Mouse (Mus musculus): ENCODE measurements around the gene Mrps18b.
A peak's percentile ranks its signal among the peaks of the same experiment; 100 is the strongest.

The Mrps18b gene

DNA sequence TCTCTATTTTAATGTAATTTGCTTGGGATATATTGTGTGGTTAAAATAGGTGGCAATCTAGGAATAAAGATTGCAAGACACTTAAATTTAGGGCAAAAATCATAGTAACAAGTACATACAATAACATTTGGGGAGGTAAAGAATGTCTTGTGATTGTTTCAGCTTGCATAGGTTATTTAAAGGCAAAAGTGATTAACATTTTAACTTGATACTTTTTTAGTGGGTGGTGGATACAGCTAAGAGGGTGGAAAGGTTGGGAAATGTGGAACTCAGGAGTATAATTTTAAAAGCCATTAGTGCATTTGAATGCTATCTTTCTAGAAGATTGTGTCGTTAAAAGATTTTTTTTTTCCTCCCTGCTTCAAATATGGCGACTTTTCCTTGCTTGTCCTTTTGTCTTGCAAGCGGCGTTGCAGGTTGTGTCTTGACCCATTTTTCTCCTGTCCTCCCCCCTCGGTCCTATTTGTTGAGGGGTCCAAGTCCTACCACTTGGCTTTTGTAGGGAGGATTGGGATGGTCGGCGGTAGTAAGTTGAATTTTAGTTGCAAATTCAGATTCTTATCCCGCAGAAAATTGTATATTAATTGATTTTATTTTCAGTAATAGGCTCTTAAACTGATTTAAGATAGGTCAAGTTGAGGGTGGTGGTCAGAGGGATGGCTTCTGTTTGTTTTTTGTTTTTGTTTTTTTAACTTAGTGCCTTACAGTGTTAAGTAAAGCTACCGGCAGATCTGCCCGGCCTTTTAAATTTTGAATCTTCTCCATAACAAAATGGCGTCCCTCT, 2.3 kb upstream of the Mrps18b start:
- DNase-seq (ENCODE audit: low read depth) = peak; percentile 75

GRCm38 (mm10) chr17:35917463-35918251, 1.5 kb upstream of the Mrps18b start:
- DNase-seq (ENCODE audit: low read depth) = peak; percentile 63

DNA sequence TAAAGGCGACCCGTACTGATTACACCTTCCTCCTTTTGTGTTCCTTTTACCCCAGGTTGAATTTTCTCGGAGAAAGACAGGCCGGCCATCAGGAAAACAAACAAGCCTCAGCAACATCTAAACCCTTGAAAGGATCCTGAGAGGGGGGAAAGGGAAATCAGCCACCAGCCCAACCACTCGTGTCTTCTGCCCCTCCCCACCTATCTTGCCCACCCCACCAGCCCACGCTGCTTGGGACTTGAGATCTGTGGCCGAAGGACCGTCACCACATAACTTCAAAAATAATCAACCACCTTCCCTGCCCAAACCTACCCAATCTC, 914 bp upstream of the Mrps18b start:
- no peak for DNase-seq (ENCODE audit: low read depth)

DNA sequence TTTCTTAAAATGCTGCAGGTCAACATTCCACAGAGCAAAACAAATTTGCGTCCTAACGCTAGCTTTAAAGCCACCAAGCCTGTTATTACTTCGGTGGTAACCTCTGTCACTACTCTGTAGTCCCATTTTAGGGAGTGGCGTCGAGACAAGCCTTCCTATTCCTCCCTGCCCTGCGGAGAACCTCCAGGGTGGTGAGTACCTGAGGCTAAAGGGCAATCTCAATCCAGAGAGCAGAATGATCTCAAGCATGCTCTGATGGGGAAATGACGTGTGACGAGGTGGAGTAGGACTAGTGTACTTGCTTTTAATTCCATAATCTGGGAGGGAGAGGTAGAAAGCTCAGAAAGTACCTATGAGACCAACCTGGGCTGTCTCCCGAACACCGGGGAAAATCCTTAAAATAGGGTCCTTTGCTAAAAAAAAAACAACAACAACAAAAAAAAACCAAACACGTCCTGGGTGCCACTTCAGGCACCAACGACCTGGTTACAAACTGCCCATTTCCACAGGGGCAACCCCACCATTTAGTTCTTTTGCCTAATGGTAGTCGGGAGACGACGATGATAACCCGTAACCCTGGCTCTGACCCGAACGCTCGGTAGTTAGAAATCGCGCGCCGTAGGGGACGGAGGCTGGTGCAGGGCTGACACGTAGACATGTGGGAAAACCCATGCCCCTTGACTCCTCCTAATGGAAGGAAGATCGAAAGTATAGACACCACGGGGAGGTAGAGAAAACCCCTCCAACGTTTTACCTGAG, 472 bp downstream of the Mrps18b start:
- peak; percentile 19 for DNase-seq (ENCODE audit: low read depth)

DNA sequence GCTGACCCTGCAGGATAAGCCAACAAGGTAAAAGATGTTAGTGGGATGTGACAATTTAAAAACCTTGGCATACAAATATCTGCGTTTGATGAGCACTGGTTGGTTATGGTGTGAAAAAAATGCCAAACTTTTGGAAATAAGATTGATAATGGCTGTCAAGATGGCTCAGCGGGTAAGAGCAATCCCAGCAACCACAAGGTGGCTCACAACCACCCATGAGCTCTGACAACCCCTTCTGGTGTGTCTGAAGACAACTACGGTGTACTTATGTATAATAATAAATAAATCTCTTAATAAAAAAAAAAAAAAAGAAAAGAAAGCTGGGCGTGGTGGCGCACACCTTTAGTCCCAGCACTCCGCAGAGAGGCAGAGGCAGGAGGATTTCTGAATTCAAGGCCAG, 1.2 kb downstream of the Mrps18b start:
- peak; percentile 37 for DNase-seq (ENCODE audit: low read depth)

DNA sequence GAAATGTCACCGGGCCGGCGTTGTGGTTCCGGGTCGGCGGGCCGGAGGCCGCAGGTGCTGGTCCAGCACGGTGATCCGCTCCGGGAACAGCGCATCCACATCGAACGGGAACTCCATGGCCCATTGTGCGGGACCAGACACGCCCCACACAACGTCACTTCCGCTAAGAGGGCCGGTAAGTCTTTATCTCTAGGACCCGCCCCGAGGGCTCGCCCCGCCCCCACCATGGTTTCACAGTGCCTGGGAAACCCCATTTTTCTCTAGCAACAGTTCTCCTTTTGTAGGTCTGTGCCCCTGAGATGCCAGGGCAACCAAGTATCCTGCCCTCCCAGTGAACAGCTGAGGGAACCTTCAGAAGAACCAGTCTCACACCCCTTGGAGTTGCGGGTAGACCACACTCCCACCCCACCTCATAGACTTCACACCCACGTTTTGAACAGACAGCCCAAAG, 6.2 kb downstream of the Mrps18b start, which contains the start of gene Atat1:
Gene Atat1, minus strand, starts transcription at position 157 of the 451 bp plus-strand sequence.
- peak; percentile 98 for DNase-seq (ENCODE audit: low read depth)

DNA sequence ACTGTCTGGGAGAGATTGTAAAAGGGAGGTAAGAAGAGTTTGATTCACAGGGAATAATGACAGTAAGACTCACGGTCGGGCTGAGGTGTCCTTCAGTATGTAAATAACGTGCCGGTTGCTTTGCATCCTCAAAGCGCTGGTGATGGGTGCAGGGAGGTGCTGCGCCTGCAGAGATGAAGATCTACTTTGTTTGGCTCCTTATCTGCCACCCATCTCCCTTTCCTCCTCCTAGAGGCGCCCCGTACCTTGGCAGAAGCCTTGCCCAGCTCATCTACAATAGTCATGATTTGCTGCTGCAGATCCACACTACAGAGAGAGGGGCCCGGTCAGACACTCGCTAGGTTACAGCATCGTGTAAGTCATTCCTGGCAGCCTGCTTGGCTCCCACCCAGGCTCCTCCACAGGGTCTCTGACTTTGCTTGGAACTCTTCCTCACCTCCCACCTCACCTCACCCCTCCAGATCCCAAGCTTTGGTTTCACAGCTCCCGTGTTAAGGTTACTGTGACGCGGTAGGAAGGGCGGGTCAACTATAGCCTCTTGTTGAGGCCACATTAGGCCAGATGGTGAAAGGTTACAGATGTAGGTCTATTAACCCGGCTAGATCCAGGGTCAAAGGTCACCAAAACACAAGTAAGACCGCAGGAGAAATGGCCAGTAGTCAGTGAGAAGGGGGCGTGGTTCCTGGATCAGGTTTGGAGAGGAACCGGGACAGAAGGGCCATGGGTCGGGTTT, 6.8 kb downstream of the Mrps18b start:
- DNase-seq (ENCODE audit: low read depth) = no peak

- DNase-seq (ENCODE audit: low read depth) = peak; percentile 55
Observed at GRCm38 (mm10) chr17:35907609-35908008, 8.6 kb downstream of the Mrps18b start.

GRCm38 (mm10) chr17:35905587-35905986, 10.6 kb downstream of the Mrps18b start:
- DNase-seq (ENCODE audit: low read depth) = no peak

DNA sequence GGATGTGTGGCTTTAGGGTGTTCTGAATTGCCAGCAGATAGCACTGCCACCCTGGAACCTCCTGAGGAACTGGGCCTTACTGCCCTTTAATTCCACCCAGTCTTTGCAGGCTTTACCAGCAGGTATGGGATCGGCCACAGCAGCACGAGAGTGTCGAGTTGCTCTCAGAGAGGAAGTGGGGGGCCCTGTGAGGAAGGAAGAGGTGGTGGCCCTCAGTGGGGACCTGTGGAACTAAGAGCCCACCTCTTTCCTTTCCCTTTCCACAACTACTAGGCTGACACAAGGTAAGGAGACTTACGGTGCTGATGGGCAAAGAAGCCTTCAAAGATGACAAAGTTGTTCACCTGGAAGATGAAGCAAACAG, 12.2 kb downstream of the Mrps18b start:
- no peak for DNase-seq (ENCODE audit: low read depth)

DNA sequence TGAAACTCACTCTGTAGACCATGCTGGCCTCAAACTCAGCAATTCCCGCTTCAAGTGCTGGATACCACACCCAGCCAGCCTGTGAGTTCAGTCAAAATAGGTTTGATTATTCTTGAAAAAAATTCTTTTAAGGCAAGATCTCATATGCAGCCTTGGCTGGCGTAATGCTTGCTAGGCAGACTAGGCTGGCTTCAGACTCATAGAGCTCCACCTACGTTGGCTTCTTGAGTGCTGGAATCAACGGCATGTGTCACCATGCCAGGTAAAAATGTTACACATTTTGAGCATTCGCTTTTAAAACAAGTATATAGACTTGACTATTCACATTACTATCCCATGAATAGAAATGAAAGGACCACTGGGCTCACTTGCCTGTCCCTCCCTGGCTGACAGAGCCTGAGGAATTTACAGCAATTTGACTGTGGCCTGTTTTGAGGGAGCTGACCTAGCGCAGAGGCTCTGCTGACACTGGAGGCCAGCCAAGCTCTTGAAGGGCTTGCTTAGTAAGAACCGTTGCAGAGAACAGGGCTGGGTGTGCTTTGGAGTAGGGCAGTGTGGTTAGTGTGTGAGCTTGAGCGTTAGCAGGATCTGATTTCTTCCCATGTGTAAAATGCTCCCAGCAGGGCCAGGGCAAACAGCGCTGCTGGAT, 12.7 kb downstream of the Mrps18b start:
- DNase-seq (ENCODE audit: low read depth) = peak; percentile 75

DNA sequence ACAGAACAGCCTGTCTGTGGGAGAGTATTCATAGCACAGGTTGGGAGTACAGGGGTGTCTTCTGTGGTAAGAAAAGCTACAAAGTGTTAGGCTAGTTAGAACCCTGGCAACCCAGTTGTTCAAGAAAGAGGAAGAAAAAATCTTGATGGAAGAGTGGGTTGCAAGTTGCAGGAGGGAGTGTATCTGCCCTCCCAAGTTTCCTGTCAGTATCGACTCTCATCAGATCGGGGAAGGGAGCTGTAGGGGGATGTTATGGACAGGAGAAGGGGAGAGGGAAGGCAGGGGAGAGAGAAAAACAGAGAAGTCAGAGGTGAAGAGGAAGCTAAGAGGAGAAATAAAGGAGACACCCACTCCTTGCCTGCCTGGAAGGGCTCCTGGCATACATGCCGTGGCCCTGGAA, 15.6 kb downstream of the Mrps18b start:
- DNase-seq (ENCODE audit: low read depth) = no peak

DNA sequence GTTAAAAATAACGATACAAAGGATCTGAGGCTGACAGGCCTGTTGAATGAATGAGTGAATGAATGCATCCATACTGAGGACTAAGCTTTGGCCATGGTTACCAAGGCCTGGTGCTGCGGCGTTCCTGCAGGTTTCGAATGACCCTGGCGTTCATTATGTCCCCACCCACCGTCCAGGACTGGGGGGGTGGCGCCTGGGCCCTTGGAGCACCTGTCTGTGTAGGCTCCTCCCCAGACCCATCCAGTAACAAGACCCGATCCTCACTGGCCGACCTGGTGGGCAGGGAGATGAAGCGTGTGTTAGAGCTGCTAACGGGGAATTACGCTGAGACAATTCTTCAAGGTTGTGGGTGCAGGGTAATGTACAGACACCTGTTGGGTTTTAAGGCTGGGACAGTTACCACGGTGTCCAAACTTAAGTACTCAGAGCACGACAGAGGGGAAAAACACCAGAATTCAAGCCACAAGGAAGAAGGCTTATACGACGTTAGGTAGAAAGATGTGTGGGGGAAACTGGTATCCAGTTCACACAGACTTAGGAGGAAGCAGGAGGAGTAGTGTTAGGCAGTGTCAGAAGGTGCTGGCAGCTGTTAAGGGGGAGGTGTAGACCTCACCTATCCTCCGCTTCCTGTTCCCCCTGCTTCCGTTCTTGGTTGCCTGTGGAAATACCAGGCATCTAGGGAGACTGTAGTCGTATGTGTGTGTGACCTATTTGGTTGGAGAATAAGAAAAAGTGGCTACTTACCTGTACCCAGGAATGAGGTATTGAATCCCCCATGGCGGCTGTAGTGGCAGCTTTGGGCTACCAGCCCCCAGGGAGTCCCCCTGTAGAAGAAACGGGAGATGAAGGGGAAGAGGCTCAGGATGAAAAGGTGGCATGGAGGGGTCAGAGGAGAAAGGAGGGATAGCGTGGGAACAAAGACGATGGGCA, 18.3 kb downstream of the Mrps18b start:
- no peak for DNase-seq (ENCODE audit: low read depth)

- DNase-seq (ENCODE audit: low read depth) = peak; percentile 98
Observed at GRCm38 (mm10) chr17:35896781-35897643, 19.2 kb downstream of the Mrps18b start, which contains the start of gene 2310061I04Rik. Gene 2310061I04Rik (minus strand): TSS chr17:35897431.

DNA sequence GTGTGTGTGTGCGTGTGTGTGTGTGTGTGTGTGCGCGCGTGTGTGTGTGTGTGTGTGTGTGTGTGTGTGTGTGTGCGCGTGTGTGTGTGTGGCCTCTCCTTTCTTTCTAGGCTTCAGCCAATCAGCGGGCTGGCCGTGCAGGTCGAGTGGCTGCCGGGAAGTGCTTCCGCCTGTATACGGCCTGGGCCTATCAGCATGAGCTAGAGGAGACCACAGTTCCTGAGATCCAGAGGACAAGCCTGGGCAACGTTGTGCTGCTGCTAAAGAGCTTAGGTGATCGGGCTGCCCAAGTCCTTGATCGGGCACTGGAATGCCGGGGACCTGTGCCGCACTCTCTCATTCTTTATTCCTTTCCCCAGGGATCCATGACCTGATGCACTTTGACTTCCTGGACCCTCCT, 28.5 kb downstream of the Mrps18b start:
- no peak for DNase-seq (ENCODE audit: low read depth)

GRCm38 (mm10) chr17:35883777-35884176, 32.4 kb downstream of the Mrps18b start:
- no peak for DNase-seq (ENCODE audit: low read depth)

DNA sequence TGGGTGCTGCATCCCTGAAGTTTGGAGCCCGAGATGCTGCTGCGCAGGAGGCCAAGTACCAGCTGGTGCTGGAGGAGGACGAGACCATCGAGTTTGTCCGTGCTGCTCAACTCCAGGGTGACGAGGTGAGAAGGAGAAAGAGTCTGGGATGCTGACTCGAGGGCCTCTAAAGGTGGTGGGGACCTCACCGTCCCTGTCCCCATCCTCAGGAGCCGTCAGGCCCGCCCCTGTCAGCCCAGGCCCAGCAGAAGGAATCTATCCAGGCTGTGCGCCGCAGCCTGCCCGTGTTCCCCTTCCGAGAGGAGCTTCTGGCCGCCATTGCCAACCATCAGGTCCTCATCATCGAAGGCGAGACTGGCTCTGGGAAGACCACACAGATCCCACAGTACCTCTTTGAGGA, 33.3 kb downstream of the Mrps18b start:
- DNase-seq (ENCODE audit: low read depth) = no peak

GRCm38 (mm10) chr17:35879245-35880057, 36.7 kb downstream of the Mrps18b start, which contains the start of gene Dhx16:
Gene Dhx16 (plus strand): TSS chr17:35879819.
- peak; percentile 99 for DNase-seq (ENCODE audit: low read depth)
